Mouse (Mus musculus): ENCODE measurements around the gene Vipr1.
"Not testable (repeated sequence)": the region's sequence is repeated elsewhere in the genome, so short reads cannot be mapped to it uniquely, and the experiment has no call there.

Gene Vipr1

DNA sequence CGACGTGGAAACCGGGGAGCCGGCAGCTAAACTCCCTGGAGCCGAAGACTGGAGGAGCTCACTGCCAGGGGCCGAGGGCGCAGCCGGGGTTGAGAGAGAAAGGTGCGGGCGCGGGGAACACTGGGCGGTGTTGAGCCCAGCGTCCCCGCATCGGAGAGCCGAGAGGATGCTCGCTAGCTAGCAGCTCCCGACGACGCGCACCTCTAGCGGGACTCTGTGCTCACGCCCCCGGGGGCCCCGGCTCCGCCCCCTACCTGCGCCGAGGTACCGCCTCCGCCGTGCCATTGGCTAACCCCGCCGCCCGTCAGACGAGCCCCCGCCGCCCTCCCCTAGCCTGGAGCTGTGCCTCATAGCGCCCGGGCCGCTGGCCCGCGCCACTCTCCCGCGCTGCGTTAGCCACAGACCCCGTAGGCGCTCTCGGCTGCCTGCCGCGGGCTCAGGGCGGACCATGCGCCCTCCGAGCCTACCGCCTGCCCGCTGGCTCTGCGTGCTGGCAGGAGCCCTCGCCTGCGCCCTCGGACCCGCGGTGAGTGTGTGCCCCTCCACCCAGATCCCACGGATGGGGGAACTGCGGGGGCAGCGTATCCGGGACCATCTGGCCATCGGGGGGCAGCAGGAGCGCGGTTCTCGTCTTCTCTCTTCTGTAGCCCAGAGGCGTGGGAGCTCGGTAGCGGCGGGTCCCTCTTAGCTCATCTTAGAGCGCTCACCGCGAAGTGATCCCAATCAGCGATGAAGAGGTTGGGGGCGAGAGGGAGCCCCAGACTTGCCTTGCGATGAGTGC, at the start of gene Vipr1:
Gene Vipr1, plus strand, starts transcription at position 316 of the 781 bp plus-strand sequence.
- peak; percentile 92 for DNase-seq (ENCODE audit: low read depth)

DNA sequence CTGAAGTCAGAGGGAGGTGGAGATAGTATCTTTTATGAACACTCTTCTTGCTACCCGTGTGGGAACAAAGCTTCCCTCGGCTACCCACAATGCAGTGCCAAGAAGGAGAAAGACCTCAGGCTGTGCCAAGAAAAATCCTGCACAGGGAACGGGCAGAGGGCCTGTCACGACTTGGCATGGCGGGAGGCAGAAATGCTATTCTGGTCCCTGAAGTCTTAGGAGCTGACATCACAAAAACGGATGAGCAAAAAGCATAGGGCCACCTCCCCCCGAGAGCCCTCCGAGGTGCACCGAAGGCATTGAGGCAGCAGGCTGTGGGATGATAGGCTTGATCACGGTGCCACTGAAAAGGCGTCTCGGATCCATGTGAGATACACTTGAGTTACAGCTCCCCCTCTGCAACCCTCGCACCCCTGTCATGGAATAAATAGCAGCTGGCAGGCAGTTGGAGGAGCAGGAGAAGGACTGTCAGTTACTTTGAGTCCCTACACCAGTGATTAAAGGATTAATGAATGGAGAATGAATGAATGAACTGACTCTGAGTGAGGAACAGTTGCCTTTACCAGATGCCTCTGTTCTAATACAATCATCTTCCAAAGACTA, 49.5 kb upstream of the Vipr1 start:
- DNase-seq (ENCODE audit: low read depth), result no peak

GRCm38 (mm10) chr9:121593768-121594167, 48.7 kb upstream of the Vipr1 start:
- DNase-seq (ENCODE audit: low read depth), result not testable (repeated sequence)

- DNase-seq (ENCODE audit: low read depth), result no peak
Measured at GRCm38 (mm10) chr9:121594771-121595170, 47.7 kb upstream of the Vipr1 start.

GRCm38 (mm10) chr9:121598106-121598505, 44.4 kb upstream of the Vipr1 start:
- DNase-seq (ENCODE audit: low read depth), result no peak

GRCm38 (mm10) chr9:121599551-121599950, 43.0 kb upstream of the Vipr1 start:
- no peak for DNase-seq (ENCODE audit: low read depth)

DNA sequence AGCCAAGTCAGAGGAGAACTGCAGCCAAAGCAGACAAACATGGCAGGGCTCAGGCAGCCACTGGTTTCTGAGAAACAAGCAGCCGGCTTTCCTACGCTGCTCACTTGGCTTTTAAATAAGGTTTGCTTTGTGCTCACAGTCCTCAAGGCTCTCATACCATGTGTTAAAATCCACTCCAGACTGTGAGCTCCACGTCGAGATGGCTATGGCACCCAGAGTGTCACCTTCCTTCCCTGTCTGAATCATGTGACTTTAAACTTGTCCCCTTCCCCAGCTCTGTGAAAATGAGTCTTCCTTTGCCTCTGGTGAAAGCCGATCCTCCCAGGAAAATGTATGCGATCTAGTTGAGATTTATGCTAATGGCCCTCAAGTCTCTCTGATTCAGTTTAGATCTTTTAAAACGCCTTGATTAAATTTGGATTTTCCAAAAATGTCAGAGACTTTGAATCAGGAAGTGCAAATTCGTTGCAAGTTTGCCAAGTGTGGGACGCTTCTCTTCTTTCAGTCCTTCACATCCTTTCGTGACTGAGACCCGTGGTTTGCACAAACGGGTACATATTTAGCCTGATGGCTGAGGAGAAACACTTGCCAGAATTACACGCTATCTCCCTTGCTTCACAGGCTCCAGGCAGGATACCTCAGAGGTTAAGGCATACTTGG, 42.2 kb upstream of the Vipr1 start:
- DNase-seq (ENCODE audit: low read depth), result no peak

DNA sequence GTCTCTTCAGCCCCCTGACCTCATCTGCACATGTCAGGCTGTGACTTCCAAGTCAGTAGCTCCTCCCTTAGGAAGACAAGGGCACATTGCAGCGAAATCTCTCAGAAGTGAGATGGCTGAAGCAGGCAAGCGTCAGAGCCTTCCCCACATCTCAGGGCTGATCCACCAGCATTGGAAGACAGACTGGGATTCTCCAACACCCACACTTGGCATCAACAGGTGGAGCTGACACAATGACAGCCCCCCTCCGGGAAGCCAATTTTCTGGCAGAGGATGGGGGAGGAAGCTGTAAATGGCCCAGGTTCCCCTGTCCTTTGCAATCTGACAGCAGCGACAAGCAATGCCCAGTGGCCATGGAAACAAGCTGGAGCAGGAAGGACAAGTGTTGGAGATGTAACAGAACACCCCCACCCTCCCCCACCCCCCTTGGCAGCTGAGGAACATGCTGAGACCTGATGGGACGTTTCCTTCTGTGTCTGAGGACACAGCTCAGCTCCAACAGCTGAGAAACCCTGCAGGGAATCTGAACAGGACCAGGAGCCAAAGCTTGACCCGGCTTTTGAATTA, 41.6 kb upstream of the Vipr1 start:
- no peak for DNase-seq (ENCODE audit: low read depth)

DNA sequence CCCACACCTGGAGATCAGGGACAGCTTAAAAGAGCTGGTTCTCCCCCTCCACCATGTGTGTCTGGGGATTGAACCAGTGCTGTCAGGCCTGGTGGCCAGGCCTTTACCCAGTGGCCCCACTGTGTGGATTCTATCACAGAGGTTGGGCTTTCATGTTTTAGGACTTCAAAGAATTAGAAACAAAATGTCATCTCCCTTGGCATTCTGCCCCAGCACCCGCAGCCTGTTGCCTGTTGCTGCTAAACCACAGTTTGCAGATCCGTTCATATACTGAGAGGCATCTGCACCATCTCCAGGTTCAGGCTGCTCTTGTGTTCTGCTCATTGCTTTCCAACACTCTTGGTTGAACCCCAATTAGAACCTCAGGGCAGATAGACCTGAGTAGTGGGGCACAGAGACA, 40.1 kb upstream of the Vipr1 start:
- no peak for DNase-seq (ENCODE audit: low read depth)

- peak; percentile 67 for DNase-seq (ENCODE audit: low read depth)
Measured at GRCm38 (mm10) chr9:121605414-121606278, 36.9 kb upstream of the Vipr1 start.

- no peak for DNase-seq (ENCODE audit: low read depth)
Measured at GRCm38 (mm10) chr9:121606498-121607096, 35.9 kb upstream of the Vipr1 start.

DNA sequence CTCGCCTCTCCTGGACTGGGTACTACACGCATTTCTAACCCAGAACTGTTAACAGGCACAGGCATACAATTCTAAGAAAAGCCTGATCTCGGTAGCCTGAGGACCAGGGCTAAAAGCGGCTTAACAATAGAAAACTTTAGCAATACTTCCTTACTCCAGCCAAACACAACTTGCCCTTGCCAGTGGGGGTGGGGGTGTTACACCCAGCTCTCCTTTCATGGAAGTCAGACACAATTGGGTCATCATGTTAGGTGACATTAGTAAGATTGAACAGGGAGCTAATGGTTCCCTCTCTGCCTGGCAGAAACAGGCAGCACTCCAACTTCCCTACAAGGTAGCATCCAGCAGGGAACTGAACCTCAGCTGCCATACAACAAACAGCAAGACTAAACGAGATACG, 33.1 kb upstream of the Vipr1 start:
- no peak for DNase-seq (ENCODE audit: low read depth)

GRCm38 (mm10) chr9:121613192-121613591, 29.3 kb upstream of the Vipr1 start:
- no peak for DNase-seq (ENCODE audit: low read depth)

DNA sequence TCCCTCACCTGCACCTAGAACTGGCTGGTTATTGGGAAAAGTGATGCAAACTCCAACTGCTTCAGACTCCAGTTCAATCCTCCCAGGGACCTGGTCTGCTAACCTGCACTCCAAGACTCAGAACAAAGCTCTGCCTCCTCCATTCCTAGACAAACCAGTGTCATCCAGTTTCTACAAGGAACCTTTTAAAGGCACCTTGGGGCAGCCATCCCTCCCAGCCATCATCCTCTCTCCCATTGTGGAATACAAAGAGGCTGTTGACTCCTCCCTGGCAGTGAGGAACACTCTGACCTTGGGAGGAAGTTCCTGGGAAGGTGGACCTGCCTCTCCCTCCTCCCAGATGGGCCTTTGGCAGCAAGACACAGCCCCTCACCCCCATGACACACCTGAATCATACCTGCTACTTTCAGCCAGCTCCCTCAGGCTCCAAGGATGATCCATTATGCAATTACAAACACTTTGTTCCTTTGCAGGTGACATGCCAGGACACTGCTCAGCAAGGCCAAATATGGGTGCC, 28.2 kb upstream of the Vipr1 start:
- no peak for DNase-seq (ENCODE audit: low read depth)

- DNase-seq (ENCODE audit: low read depth), result peak; percentile 33
Measured at GRCm38 (mm10) chr9:121616471-121616870, 26.0 kb upstream of the Vipr1 start.

GRCm38 (mm10) chr9:121619441-121619840, 23.1 kb upstream of the Vipr1 start:
- no peak for DNase-seq (ENCODE audit: low read depth)

- no peak for DNase-seq (ENCODE audit: low read depth)
Measured at GRCm38 (mm10) chr9:121623235-121623634, 19.3 kb upstream of the Vipr1 start.

DNA sequence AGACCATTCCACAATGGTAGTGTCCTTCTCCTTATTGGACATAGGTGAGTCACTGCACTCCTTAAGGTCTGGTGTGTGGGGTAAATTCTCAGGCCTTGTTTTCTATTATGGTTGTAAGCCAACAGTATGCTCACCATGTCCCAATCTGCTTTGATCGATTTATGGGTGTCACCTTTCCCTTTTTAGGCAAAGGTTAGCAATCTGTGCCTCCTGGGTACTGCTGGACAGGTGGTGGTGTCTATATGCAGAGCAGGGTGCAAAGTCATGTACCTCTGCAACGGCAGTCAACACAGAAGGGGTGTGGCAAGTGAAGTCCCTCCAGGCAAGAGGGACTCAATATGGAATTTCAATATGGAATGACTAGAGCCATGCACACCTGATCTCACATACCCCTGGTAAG, 17.6 kb upstream of the Vipr1 start:
- no peak for DNase-seq (ENCODE audit: low read depth)

DNA sequence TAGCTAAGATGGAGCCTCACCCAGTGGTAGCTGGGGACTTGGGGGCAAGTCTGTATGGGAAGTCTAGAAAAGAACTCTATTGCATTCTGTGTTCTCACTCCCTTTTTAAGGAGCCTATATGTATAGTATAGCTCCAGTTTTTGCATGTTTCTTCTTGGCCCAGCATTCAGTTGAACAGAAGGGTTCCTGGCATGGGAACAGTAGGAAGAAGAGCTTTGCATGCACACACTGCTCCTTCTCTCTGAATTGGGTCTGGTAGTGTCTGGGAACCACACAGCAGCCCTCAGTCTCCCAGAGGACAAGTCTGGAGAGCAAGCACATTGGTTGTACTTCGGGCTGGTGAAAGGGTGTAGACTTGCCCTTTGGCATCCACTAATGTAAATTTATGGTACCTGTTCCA, 11.9 kb upstream of the Vipr1 start:
- no peak for DNase-seq (ENCODE audit: low read depth)

DNA sequence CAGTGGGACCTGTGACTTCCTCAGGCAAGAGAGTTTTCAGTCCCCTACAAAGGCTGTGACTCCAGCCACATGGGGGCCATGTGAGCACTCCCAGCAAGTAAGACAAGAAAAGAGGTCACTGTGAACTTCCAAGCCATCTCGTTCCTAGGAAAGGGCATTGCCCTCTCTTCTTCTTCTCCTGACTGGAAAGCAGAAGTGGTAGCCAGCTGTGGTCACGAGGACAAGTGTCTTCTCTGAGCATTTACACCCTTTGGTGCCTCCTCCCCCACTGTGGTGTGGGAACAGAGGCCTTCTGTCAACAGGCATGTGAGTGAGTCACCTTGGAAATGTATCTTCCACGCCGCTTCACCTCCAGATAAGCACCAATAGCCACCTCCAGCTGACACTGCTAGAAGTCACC, 10.6 kb upstream of the Vipr1 start:
- no peak for DNase-seq (ENCODE audit: low read depth)

- no peak for DNase-seq (ENCODE audit: low read depth)
Measured at GRCm38 (mm10) chr9:121632891-121633290, 9.6 kb upstream of the Vipr1 start.
